Mouse (Mus musculus) adrenal gland, postnatal 4 days (tissue): ENCODE measurements around the gene Tox3. TPM values are rescaled to one million over a fixed set of nuclear protein-coding genes. Genes with fewer than 3 reads are reported as not detected.

Source experiments
- DNase-seq, 2 experiments: peaks; one replicate each; pipeline ENCODE4 v3.0.0; 2021 to 2022; ENCODE audit warnings: low spot score in 2 of 2, mixed read lengths in 2 of 2
- long read RNA-seq, 2 experiments: library from polyadenylated mRNA; stranded (forward); transcript quantifications; one replicate each; pipeline ENCODE4 v2.0.0; 2021
- total RNA-seq, 2 experiments: library from RNA; stranded (reverse); gene quantifications; 2 replicates each; pipeline ENCODE4 v1.2.3; 2021

The Tox3 gene
- 10 to 100 TPM; 12.0 to 14.4 TPM for total RNA-seq
- long read RNA-seq, experiment 1, partial matches to known transcripts: 0 of 2 reads
- long read RNA-seq, experiment 1, other reads (novel, unspliced or antisense): 2 of 2 reads
- long read RNA-seq, experiment 2, partial matches to known transcripts: 3 of 6 reads
- long read RNA-seq, experiment 2, other reads (novel, unspliced or antisense): 3 of 6 reads

DNA sequence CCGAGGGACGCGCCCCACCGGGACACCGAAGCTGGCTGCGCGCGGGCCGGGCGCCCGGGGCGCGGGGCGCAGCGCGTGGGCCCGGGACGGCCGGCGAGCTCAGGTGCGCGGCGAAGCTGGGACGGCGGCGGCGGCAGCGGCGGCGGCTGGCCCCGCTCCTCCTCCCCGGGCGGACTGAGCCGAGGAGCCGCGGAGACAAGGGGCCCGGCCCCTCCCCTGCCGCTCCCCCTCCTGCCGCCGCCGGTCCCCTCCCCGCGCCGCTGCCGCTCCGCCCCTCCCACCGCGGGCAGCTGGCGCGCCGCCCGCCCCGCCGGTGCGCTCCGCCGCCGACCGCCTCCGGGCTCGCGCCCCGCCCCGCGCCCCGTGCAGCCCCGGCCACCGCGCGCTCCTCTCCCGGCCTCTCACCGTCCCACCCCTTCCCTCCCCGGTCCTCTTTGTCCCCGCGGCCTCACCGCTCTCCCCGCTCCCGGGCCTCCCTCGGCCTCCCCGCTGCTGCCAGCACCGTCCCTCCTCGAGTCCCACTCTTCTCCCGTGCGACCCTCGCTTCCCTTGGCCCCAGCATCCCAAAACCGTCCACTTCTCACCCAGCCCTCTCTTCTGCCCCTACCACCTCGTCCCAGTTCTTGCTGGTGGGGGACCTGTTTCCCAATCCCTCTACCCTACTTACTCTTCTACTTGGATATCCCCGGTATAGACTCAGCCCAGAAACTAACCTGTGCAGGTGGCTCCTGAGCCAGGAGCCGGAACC lies at the start of gene Tox3:
Gene Tox3, minus strand, starts transcription at position 166 of the 748 bp plus-strand sequence.
- peak in 1 of 2 experiments; percentile 5 for DNase-seq

DNA sequence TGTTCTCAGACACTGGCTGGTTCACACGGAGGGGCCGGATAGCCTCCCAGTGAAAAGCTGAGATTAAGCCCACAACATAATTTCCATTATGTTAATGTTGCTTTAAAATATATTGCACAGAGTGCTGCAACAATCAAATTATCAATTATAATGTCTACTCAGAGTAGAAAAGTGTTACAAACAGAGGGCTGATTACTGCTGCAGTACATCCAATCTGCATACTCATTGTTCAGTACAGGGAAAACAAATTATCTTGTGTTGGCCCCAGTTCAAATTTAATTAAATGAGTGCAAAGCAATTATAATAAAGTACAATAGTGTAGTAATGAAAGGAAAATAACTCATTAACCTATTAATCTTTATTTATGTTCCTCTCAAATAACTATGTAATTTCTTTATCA lies 44.5 kb upstream of the Tox3 start:
- DNase-seq: no peak

DNA sequence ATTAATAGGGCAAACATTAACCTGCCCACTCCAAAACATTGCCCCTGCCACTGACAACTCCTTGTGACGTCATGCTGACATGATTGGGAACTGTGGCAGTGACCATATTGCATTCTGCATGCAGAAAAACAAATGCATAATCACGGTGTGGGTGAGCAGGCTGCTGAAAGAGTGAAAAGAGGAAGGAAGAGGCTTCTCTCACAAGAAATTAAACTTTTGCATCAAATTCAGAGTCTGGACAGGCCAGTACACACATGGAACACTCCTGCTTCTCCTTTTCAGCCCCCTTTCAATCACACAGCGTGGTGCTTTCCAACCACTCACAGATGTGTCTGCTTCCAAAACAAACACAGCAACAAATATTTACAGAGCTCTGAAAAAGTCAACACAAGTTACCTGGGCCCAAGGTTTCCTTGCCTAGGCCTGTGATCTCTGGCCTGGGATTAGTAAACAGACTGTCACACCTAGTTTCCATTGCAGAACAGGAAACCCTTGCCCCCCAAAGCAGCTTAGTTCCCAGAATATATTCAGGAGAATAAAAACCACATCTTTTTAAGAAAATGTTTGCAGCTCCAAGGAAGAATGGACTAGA lies 43.4 kb upstream of the Tox3 start:
- DNase-seq: no peak

DNA sequence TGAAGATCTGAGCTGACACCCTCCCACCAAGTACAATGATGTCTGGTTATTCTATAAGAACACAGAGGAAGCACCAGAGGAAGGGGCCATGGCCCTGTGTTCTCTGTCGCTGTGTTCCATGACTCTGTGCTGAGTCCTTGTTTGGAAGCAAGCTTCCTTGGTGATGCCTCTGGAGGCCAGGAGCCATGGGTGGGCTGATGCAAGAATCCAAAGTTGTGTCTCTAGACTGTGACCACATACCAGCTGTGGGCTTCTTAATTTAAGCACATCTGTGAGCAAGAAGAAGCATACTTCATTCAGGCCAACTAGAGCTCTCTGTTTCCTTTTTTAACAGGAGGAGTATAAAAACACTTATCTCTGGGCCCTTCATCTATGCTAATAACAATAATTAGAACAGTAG lies 42.7 kb upstream of the Tox3 start:
- DNase-seq: no peak

- no peak for DNase-seq
Observed at GRCm38 (mm10) chr8:90379064-90379463, 30.9 kb upstream of the Tox3 start.

DNA sequence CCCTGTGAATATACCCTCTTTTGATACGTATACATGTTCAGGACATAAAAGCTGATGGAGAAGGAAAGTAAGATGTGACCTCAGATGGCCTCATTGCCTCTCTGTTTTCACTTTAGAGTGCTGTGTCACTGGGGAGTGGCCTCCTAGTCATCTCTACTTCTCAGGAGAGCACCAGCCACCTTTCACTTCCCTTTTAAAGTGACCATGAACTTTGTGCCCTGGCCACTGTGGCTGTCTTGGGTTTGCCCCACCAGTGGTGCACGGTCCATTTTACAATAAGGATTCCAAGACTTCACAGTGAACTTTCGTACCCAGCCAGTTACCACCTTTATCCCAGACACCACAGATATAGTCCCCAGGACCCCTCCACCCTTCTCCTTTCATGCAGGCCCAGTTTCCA lies 29.9 kb upstream of the Tox3 start:
- no peak for DNase-seq

DNA sequence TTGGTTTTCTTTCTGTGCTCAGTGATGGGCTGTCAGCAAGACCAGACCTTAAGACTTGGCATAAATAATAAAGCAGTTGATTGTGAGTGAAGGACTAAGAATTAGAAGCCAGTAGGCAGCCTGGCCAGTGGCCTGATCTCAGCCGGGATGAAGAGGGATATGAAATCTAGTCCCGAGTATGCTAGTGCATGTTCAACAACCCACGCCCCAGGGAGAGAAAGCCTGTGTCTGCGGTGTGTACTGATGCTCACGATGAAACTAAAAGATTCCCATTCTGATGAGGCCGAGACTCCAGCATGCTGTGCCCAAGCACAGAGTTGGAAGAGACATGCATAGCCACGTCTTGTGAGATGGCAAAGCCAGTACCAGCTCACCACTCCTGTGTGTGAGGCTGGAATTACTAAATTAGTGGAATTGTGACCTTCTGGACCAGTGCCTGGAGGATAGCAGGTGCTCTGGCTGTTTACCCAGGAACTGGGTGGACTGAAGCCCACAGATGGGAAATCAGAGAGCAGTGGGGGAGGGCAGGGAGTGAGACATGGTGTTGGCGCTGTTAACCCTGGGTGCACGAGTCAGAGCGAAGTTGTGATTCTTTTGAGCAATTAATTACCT lies 23.6 kb upstream of the Tox3 start:
- DNase-seq: no peak

DNA sequence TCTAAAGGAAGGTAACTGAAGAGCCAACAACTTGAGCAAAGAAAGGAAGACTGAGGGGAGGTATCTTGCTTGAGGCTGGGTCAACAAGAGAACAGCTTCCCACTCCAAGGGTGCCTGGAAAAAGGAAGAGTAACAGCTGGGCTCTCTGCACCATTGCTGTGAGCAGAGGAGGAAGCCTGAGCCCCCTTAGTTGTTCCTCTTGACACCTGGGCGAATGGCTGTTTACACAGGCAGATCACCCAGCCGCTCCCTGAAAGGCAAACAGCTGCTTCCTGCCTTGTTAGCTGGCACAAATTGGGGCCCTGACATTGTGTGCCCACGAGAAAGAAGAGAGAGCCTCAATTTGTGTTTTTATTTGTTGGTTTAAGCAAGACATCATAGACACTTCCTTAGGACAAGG lies 21.7 kb upstream of the Tox3 start:
- DNase-seq: no peak

DNA sequence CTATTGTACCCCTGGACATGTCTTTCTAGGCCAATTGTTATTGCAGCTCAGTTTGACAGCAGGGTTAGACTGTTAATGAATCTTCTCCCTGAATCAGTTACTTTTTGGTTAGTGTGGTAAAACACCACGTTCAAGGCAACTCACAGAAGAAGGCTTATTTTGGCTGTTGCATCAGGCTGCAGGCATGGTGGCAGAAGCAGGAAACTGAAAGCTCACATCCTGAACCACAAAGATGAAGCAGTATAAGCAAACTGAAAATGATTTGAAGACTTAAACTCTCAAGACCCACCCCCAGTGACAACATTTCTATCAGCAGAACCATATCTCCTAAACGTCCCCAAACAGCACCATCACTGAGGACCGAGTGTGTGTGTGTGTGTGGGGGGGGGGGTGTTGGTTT lies 8.6 kb upstream of the Tox3 start:
- DNase-seq: no peak

GRCm38 (mm10) chr8:90354782-90355181 lies 6.6 kb upstream of the Tox3 start:
- DNase-seq: no peak

DNA sequence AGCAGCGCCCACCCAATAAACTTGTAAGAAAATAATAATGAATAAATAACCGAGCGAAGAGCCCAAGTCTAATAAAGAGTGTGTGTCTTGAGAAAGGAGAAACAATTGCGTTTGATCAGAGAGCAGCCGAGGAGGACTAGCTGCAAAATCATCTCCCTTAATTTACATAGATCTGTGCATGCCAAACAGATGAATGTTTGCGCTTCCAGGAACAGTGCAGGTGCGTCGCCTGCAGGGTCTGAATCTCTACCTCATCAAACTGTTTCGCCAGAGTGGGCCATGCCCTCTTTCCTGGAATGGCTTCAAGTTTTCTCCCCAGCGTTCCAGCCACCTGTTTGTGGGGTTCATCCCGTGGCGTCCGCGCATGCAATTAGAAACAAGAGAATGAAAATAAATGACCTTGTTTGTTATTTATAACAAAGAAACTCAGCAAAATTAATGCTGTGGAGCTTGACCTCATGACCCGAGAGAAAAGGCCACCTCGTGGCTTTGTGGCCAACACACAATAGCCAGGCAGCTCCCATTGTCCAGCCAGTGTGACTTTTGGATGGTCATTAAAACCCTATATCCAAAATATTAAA lies 5.9 kb upstream of the Tox3 start:
- DNase-seq: no peak

DNA sequence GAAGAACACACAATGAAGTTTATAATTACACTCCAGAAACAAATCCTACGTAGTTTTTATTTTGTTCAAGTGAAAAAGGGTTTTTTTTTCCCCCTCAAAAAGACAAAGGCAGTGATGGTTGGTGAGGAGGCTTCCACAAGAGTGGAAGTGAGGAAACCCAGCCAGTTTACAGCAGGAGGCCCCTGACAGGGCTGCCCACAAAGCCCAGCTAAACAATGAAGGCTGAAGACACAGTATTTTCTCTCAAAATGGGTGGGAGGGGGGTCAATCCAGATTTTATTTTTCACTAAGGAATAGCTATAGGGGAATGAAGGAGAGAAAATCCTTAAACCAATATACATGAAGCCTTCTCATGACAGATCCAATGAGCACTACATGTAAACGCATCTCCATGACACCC lies 5.4 kb upstream of the Tox3 start:
- no peak for DNase-seq

- no peak for DNase-seq
Observed at GRCm38 (mm10) chr8:90352991-90353390, 4.8 kb upstream of the Tox3 start.

- no peak for DNase-seq
Observed at GRCm38 (mm10) chr8:90349709-90350562, 1.8 kb upstream of the Tox3 start.

- DNase-seq: no peak
Observed at GRCm38 (mm10) chr8:90348926-90349683, 962 bp upstream of the Tox3 start.

DNA sequence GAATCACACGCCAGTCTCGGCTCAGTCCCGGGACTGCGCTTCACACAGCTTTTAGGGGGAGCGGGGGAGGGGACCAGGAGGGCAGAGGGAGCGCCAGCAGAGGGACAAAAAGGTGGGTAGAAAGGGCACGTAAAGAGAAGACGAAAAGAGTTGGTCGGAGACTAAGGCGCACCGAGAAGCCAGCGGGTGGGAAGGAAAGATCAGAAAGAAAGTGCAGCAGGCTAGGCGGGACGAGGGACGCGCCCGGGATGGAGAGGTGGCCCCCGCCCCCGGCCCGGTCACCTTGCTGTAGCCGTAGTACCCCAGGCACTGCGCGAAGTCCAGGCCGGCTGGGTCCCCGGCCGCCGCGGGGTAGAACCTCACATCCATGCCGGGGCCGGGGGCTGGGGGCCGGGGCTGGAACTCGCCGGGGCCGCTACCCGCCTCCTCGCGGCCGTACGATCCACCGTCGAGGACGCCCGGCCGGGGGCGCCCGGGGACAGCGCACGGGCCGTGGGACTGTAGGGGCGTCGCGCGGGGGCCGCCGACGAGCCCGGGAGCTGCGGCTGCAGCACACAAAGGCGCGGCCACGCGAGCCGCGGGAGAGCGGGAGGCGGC lies 464 bp downstream of the Tox3 start:
- DNase-seq: no peak

GRCm38 (mm10) chr8:90346880-90347535 lies 1.1 kb downstream of the Tox3 start:
- no peak for DNase-seq

GRCm38 (mm10) chr8:90346138-90346879 lies 1.8 kb downstream of the Tox3 start:
- no peak for DNase-seq
